Mouse (Mus musculus) myocyte (in vitro differentiated cells): Measurements from ENCODE around the gene Tmem151b.

Experiments used
- CEBPB ChIP-seq: IDR thresholded peaks from 2 replicates; pipeline ENCODE4 v1.6.1; 2011; ENCODE audit warnings: mild to moderate bottlenecking, moderate library complexity; ENCODE audit not compliant: poor library complexity, insufficient read depth, severe bottlenecking
- E2F4 ChIP-seq: IDR thresholded peaks from one replicate; pipeline ENCODE4 v1.6.1; 2011; ENCODE audit warnings: mild to moderate bottlenecking, control low read depth, moderate library complexity; ENCODE audit not compliant: insufficient read depth
- MAX ChIP-seq: IDR thresholded peaks from one replicate; pipeline ENCODE4 v1.6.1; 2011; ENCODE audit warnings: low read depth, mild to moderate bottlenecking, control low read depth
- MYOD1 ChIP-seq, 3 experiments: IDR thresholded peaks; one replicate each; pipeline ENCODE4 v1.6.1; 2011; ENCODE audit warnings: control low read depth in 2 of 3, low read depth in 2 of 3, mild to moderate bottlenecking in 2 of 3, moderate library complexity in 1 of 3; ENCODE audit not compliant: insufficient read length in 2 of 3, control insufficient read depth in 1 of 3
- MYOG ChIP-seq, 3 experiments: IDR thresholded peaks; one replicate each; pipeline ENCODE4 v1.6.1; 2011; ENCODE audit warnings: control low read depth in 2 of 3, low read depth in 2 of 3, mild to moderate bottlenecking in 2 of 3; ENCODE audit not compliant: insufficient read length in 2 of 3, control insufficient read depth in 1 of 3, insufficient read depth in 1 of 3
- POLR2A ChIP-seq: IDR thresholded peaks from one replicate; pipeline ENCODE4 v1.6.1; 2011; ENCODE audit warnings: low read depth, mild to moderate bottlenecking, control low read depth, moderate library complexity; ENCODE audit not compliant: insufficient read length
- POLR2AphosphoS2 ChIP-seq: IDR thresholded peaks from one replicate; pipeline ENCODE4 v1.6.1; 2011; ENCODE audit warnings: low read depth, control low read depth; ENCODE audit not compliant: insufficient read length
- SRF ChIP-seq: IDR thresholded peaks from one replicate; pipeline ENCODE4 v1.6.1; 2011; ENCODE audit warnings: low read depth; ENCODE audit not compliant: control insufficient read depth, insufficient read length
- TCF12 ChIP-seq: IDR thresholded peaks from one replicate; pipeline ENCODE4 v1.6.1; 2011; ENCODE audit warnings: mild to moderate bottlenecking, control low read depth; ENCODE audit not compliant: poor library complexity, insufficient read depth, severe bottlenecking
- TCF3 ChIP-seq: IDR thresholded peaks from one replicate; pipeline ENCODE4 v1.6.1; 2011; ENCODE audit warnings: low read depth, control low read depth; ENCODE audit not compliant: insufficient read length
- USF1 ChIP-seq: IDR thresholded peaks from one replicate; pipeline ENCODE4 v1.6.1; 2011; ENCODE audit warnings: low read depth, mild to moderate bottlenecking, control low read depth, moderate library complexity

DNA sequence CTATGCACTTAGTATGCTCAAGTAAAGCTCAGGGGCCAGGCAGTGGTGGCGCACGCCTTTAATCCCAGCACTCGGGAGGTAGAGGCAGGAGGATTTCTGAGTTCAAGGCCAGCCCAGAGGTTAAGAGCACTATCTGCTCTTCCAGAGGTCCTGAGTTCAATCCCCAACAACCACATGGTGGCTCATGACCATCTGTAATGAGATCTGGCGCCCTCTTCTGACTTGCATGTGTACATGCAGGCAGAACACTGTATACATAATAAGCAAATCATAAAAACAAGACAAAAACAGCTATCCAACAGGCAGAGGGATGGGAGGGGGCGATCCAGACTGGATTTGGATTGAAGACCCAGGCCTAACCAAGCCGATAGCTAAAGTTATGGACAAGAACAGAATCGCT is 29.4 kb upstream of the Tmem151b start:
- TF ChIP-seq USF1: no peak
- no peak for TF ChIP-seq POLR2A
- TF ChIP-seq CEBPB: no peak
- TF ChIP-seq MYOG (IDR thresholded peaks at IDR 0.05; ENCODE audit: control insufficient read depth in 1 of 3, insufficient read depth in 1 of 3, insufficient read length in 2 of 3, low read depth in 2 of 3): no peak
- no peak for TF ChIP-seq MYOD1 (IDR thresholded peaks at IDR 0.05; ENCODE audit: control insufficient read depth in 1 of 3, insufficient read length in 2 of 3, low read depth in 2 of 3)
- TF ChIP-seq TCF12: no peak
- no peak for TF ChIP-seq TCF3
- no peak for TF ChIP-seq MAX
- TF ChIP-seq E2F4: no peak
- no peak for TF ChIP-seq POLR2AphosphoS2
- no peak for TF ChIP-seq SRF
